Mouse (Mus musculus) activated CD4-positive, CD25-positive, alpha-beta regulatory T cell, adult 4 months (primary cell): ENCODE results near the gene B130006D01Rik. TPM values are rescaled to one million over a fixed set of nuclear protein-coding genes. Genes with fewer than 3 reads are reported as not detected.
"Not testable (repeated sequence)": the region's sequence is repeated elsewhere in the genome, so short reads cannot be mapped to it uniquely, and the experiment has no call there.

ENCODE experiments used
- ATAC-seq: one replicate; pipeline ENCODE4 v1.8.0; 2017
- polyA plus RNA-seq, 2 experiments: library from polyadenylated mRNA; unstranded; fragments of 100-300 nt; shearing (Covaris generic); gene quantifications; one replicate each; pipeline ENCODE4 v1.2.1; 2017

Gene B130006D01Rik
- polyA plus RNA-seq, 2 experiments from 2014 or later, result 3.9 to 4.9 TPM

- peak; percentile 41 for ATAC-seq
Observed at GRCm38 (mm10) chr11:95713811-95714241, 9.6 kb upstream of the B130006D01Rik start.

- ATAC-seq, result no peak
Observed at GRCm38 (mm10) chr11:95714411-95714810, 9.0 kb upstream of the B130006D01Rik start.

DNA sequence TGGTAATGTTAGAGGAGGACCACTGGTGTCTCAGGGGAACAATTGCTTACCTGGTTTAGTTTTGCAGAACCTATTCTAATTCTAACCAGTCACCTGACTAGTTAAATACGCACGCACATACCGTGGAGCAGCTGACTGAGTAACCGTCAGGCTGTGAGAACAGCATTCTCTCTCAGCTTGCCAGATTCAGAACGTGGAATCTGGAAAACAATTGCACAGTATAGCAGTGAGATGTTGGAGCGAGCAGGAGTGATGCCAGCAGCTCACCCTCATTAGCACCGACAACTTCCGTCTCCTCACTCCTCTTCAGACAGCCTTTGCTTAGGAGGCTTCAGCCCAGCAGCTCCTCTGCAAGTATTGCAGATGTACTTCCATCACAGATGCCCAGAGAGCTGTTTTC, 7.3 kb upstream of the B130006D01Rik start:
- no peak for ATAC-seq

DNA sequence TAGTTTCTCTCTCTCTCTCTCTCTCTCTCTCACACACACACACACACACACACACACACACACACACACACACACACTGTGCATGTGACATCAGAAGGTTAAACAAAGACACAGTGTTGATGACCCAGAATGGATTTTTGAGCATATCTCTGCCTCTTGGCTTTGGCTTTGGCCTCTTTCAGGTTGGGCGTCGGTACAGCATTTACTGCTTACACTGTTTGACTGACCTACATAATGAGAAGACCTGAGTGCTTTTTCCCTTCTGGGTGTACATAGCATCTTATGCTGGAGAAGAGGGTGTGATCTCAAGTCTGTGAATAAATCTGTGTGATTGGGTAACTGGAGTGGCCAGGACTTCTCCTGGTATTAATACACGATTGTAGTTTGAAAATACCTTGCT, 4.0 kb upstream of the B130006D01Rik start:
- ATAC-seq, result no peak

DNA sequence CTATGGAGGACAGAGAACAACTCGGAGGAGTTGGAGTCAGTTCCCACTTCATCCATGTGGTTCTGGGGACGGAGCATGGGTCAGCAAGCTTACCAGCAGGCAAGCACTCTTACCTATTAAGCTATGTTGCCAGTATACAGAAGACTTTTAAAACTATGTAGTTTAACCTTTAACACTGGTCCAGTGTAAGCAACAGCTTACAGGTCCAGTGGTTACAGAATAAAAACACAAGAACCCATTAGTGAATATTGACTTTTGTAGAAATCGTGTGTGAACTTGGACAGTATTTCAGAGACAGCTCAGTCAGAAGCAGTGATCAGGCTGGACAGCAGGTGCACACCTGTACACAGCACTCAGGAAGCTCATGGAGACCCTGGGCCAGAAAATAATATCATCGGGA, 1.1 kb downstream of the B130006D01Rik start:
- no peak for ATAC-seq

DNA sequence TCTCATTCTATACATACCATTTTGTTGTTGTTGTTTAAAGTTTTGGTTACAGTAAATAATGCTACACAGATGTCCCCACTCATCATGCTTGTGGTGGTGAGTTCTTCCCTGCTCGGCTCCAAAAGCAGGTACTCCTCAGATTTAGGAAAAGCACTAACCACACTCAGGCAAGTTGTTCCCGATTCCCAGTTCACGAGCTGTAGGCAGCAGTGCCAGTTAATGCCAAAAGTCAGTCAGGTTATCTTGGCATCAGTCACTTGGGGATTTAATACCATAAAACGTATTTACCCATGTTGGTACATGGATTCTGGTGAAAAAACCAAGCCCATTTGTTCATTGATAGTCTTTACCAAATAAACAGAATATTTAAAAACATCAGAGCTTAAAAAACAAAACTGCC, 2.8 kb downstream of the B130006D01Rik start:
- ATAC-seq, result no peak

GRCm38 (mm10) chr11:95727947-95728346, 4.6 kb downstream of the B130006D01Rik start:
- ATAC-seq, result no peak

DNA sequence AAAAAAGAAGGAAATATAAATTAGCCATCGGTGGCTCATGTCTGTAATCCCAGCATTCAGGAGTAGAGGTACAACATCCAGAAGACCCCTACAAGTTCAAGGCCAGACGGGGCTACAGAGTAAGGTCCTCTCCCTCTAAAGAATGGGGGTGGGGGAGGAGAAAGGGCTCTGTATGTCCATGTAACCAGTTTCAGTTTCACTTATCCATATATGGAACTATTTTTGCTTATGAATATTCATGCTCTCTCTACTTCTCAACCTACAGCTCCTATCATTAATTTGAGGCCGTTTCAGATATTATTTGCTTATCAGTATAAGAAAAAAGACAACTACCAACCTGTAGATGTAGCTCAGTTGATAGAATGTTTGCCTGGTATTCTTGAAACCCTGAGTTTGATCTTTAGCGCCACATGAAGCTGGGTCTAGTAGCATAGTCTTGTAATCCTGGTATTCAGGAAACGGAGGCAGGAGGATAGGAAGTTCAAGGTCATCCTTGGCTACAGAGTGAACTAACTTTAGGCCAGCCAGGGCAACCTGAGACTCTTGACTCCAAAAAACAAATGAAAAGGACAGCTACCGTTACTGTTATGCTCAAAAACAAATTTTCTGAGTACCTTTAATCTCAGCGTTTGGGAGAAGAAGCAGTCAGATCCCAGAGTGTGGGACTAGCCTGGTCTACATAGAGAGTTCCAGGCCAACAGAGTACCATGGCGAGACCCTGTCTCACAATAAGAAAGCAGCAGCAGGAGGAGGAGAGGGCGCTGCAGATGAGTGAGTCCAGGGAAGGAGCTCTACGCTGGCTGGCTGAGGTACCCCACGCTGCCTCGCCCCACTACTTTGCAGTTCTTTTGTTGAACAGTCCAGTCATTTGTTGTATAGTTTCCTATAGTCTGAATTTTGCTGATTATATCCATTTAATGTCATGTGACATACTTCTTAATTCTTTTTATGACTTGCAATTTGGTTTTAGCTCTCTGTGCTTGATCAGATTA, 5.8 kb downstream of the B130006D01Rik start:
- ATAC-seq, result peak; percentile 46

DNA sequence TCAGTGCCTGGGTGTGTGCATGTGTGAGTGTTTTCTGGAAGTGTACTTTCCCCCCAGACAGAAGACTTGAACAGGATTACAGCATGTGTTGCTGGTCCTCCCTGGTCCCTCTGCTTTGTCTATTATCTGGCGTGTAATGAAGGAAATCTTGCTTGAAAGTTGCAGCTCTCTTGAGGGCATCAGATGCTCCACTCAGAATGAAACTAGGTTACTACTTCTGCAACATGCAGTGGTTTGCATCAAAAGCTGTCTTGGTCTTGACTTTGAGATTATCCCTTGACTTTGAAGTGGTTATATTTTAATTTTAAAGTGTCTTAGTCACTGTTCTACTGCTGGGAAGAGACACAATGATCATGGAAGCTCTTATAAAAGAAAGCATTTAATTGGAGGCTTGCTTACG, 11.1 kb downstream of the B130006D01Rik start:
- ATAC-seq, result no peak

GRCm38 (mm10) chr11:95737811-95738210, 14.4 kb downstream of the B130006D01Rik start:
- ATAC-seq, result no peak

DNA sequence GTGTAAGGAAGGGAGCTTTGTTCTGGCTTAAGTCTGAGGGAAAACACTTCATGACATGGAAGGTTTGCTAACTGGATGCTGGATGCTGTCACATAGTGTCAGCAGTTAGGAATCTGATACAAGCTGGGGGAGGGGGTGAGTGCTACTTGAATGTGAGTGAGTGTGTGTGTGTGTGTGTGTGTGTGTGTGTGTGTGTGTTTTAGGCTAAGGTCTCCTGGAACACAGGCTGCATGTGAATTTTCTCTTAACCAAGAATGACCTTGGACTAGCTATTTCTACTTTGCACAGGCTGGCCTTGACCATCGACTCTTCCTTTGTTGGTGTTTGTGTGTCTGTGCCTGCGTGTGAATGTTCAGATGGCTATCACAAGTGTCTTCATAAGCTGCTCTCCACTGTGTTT, 21.1 kb downstream of the B130006D01Rik start:
- no peak for ATAC-seq

GRCm38 (mm10) chr11:95746821-95747220, 23.4 kb downstream of the B130006D01Rik start:
- ATAC-seq, result no peak

DNA sequence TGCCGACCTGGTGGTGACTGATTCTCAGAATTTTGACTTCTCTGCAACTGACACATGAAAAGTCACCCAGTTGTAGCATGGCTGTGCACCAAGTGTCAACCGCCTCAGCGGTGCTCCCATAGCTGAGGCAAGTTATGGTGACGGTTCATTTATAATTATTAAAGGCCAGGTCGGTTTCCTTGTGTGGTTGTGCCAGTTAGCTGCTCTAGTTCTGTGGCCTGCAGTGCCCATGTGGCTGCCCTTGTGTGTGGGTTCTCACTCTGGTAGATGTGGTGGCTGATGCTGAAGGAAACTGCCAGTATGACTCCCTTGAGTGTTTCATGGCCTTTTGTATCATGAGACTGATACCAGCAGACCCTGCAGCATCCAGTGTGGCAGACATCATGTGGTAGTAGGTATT, 24.9 kb downstream of the B130006D01Rik start:
- ATAC-seq, result no peak

GRCm38 (mm10) chr11:95749619-95750018, 26.2 kb downstream of the B130006D01Rik start:
- no peak for ATAC-seq

DNA sequence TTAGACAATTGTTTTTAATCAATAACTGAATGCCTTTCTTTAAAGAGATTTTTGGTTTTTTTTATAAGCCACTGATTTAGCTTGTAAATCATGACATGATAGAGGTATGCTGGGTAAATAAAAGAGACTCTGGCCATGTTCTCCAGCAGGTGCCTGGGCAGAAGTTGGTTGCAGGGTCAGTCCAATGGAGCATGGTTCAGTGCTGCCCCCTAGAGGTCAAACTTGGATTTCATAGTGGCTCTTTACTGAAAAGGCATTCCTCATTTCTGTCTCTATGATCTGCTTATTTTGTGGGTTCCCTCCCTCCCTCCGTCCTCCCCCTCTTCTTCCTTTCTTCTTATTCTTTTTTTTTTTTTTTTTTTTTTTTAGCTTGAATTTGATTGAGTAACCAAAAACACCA, 27.6 kb downstream of the B130006D01Rik start:
- no peak for ATAC-seq

GRCm38 (mm10) chr11:95755137-95755536, 31.8 kb downstream of the B130006D01Rik start:
- not testable (repeated sequence) for ATAC-seq

DNA sequence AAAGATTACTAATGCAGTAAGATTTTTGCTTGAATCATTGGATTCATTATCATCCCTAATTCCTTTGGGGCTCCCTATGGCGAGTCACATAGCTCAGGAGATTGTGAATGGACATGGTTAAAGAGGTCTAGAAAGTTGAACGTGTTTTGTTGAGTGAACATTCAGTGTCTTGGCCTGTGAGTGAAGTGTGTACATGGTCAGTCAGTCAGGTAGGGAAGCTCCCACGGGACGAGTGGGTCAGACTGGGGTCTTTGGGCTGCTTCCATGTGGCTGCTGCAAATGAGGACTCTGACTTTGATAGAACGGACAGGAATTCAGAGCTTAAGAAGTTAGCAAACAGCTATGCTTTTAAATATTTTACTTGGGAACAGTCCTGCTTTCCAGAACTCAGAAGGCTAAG, 37.1 kb downstream of the B130006D01Rik start:
- ATAC-seq, result no peak

GRCm38 (mm10) chr11:95762996-95763395, 39.6 kb downstream of the B130006D01Rik start:
- no peak for ATAC-seq

GRCm38 (mm10) chr11:95764806-95765205, 41.4 kb downstream of the B130006D01Rik start:
- ATAC-seq, result no peak

GRCm38 (mm10) chr11:95765334-95765733, 41.9 kb downstream of the B130006D01Rik start:
- ATAC-seq, result no peak

GRCm38 (mm10) chr11:95768244-95768643, 44.9 kb downstream of the B130006D01Rik start:
- no peak for ATAC-seq

- no peak for ATAC-seq
Observed at GRCm38 (mm10) chr11:95769208-95769607, 45.8 kb downstream of the B130006D01Rik start.

DNA sequence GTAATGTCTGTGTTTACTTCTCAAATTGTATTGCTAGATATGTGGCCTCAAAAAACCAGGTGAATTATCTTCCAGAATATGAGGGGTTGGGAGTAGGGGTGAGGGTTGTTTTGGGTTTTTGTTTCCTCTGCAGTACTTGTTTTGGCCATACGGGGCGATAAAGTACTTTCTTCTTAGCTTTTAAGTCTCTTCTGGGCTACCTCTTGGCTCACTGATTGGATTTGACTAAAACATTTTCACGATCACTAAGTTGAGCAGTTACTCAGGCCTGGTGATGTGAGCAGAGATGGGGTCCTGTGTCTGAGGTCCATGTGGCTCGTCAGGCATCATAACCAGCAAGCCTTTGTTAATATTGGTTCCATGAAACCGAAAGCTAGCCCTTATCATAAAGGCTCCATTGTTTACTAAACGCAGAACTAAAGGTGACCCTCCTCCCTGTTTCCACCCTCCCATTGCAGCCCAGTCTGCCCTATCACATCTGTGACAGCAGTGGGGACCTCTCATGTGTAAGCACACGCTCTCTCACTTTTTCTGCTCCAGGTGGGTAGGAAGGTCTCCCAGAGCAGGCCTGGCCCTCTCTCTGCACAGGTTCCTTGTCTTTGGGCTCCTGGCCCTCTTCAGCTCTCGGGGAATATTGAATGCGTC, 47.5 kb downstream of the B130006D01Rik start:
- ATAC-seq, result no peak

- no peak for ATAC-seq
Observed at GRCm38 (mm10) chr11:95771665-95772064, 48.3 kb downstream of the B130006D01Rik start.
